Mouse (Mus musculus) C2C12 (cell line): ENCODE measurements around the gene 1810049J17Rik.

Experiments used
- CEBPB ChIP-seq: IDR thresholded peaks from one replicate; pipeline ENCODE4 v1.6.1; 2011; ENCODE audit warnings: low read depth, mild to moderate bottlenecking, control low read depth, moderate library complexity
- USF1 ChIP-seq: IDR thresholded peaks from one replicate; pipeline ENCODE4 v1.6.1; 2011; ENCODE audit warnings: low read depth, mild to moderate bottlenecking, control low read depth, moderate library complexity

DNA sequence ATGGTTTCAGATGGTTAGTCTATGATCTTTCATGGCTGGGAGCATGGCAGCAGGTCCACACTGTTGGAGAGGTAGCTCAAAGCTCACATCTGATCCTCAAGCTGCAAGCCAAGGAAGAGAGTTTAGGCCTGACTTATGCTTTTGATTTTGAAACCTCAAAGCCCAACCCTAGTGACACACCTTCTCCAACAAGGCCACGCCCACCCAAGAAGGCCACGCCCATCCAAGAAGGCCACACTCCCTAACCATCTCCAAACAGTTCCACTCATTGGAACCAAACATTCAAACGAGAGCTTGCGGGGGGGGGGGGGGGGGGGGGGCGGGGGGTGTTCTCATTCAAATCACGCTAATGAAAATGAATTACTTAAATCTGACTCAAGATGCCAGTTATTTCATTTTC, 19.9 kb downstream of the 1810049J17Rik start:
- TF ChIP-seq CEBPB (no peak), USF1 (no peak)
